Mouse (Mus musculus) spleen, adult 2 months (tissue): ENCODE data around the gene Igsf11.

Experiments
- CTCF ChIP-seq: fragments of 200-500 bp; IDR thresholded peaks from 2 replicates; pipeline ENCODE4 v1.5.1; 2011; ENCODE audit warnings: mild to moderate bottlenecking, inconsistent platforms; ENCODE audit not compliant: insufficient read depth, insufficient read length, insufficient replicate concordance; ENCODE audit errors: extremely low read depth
- POLR2A ChIP-seq: fragments of 200-500 bp; IDR thresholded peaks from 2 replicates; pipeline ENCODE4 v1.6.1; 2011; ENCODE audit warnings: low read depth, low read length, inconsistent platforms

DNA sequence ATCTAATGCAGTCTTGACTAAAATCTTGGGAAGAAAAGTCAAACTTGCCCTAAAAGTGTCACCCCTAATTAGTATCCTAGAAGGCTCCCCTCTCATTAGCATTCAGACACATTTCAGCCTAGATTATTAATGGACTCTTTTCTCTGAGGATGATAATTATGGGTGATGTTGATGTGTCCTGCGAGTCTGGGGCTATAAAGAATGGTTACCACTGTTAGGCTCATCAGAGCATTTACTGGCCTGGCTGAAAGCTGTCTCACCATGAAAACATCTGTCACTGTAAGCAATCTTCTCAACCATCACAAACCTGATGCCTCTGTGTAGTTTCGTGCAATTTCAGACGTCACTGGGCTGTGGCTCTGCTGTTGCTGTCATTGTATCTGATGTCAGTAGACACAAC lies 179.0 kb downstream of the Igsf11 start:
- TF ChIP-seq POLR2A (no peak), CTCF (no peak)
